Mouse (Mus musculus): ENCODE measurements around the gene Cideb.
"Not testable (repeated sequence)": the region's sequence is repeated elsewhere in the genome, so short reads cannot be mapped to it uniquely, and the experiment has no call there.

DNA sequence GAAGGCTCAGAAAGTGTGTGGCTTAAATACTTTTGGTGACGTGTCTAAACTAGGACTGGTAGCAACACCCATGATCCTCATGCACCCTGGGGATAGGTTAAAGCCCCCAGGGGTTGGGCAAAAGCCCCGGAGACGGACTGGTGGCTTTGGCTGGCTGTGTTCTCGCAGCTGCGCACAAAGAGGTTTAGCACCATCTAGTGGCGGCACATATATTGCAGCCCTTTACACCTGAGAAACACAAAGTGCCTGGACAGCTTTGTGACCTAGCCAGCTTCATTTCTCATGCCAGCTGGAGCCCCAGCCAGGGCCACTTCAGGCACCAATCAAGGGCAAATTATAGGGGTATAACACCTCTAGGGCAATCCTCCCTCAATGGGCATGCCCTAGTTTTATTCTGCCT is 1.9 kb upstream of the Cideb start:
- TF ChIP-seq EP300 (IDR thresholded peaks at IDR 0.05; ENCODE audit: insufficient read depth, low read depth, low read length), result not testable (repeated sequence)
- TF ChIP-seq CTCF (IDR thresholded peaks at IDR 0.05; ENCODE audit: low read depth, low read length), result peak; percentile 69
